Mouse (Mus musculus): ENCODE results near the gene Cyth2. TPM values are rescaled to one million over a fixed set of nuclear protein-coding genes. Genes with fewer than 3 reads are reported as not detected.
A peak's percentile ranks its signal among the peaks of the same experiment; 100 is the strongest.

Gene Cyth2
- polyA plus RNA-seq, 1 experiment from 2014 or later, result 243 TPM

GRCm38 (mm10) chr7:45833924-45834323 lies 19.5 kb upstream of the Cyth2 start:
- no peaks in the 10 kb centered on the region for H3K9me3 ChIP-seq (ENCODE audit: control insufficient read depth, low read length)
- peak overlapping the region; percentile 45 for H3K9ac ChIP-seq (ENCODE audit: low read depth, low read length)
- peaks cover 47% of the 10 kb centered on the region for H3K27me3 ChIP-seq (replicated peaks; ENCODE audit: control insufficient read depth, insufficient read depth, low read length)
- no peak overlapping the region for H3K27ac ChIP-seq (ENCODE audit: low read depth, low read length)
- ATAC-seq, result no peak
- 3% methylated on average over 17 of the region's 31 CpGs for WGBS
- H3K4me3 ChIP-seq (ENCODE audit: low read length), result peak overlapping the region; percentile 35
- peak overlapping the region; percentile 45 for H3K4me2 ChIP-seq (ENCODE audit: low read length)
- H3K4me1 ChIP-seq (ENCODE audit: control insufficient read depth, insufficient read depth, low read depth, low read length), result peaks cover 15% of the 10 kb centered on the region
- H3K36me3 ChIP-seq (ENCODE audit: control insufficient read depth, insufficient read depth, low read length), result no peaks in the 10 kb centered on the region; the same call in 1 of the 2 replicates

GRCm38 (mm10) chr7:45833148-45833790 lies 18.9 kb upstream of the Cyth2 start:
- peaks cover 2% of the 10 kb centered on the region; the same call in 1 of the 2 replicates for H3K36me3 ChIP-seq (ENCODE audit: control insufficient read depth, insufficient read depth, low read length)
- no peak overlapping the region for H3K27ac ChIP-seq (ENCODE audit: low read depth, low read length)
- peaks cover 47% of the 10 kb centered on the region for H3K27me3 ChIP-seq (replicated peaks; ENCODE audit: control insufficient read depth, insufficient read depth, low read length)
- peak overlapping the region; percentile 45 for H3K9ac ChIP-seq (ENCODE audit: low read depth, low read length)
- H3K4me2 ChIP-seq (ENCODE audit: low read length), result peak overlapping the region; percentile 45
- no peaks in the 10 kb centered on the region for H3K9me3 ChIP-seq (ENCODE audit: control insufficient read depth, low read length)
- peak overlapping the region; percentile 35 for H3K4me3 ChIP-seq (ENCODE audit: low read length)
- peaks cover 15% of the 10 kb centered on the region for H3K4me1 ChIP-seq (ENCODE audit: control insufficient read depth, insufficient read depth, low read depth, low read length)
- 3% methylated on average over 58 of the region's 86 CpGs for WGBS
- ATAC-seq, result no peak

- H3K9ac ChIP-seq (ENCODE audit: low read depth, low read length), result no peak overlapping the region
- no peak for ATAC-seq
- peak overlapping the region; percentile 45 for H3K4me2 ChIP-seq (ENCODE audit: low read length)
- peaks cover 4% of the 10 kb centered on the region for H3K36me3 ChIP-seq (ENCODE audit: control insufficient read depth, insufficient read depth, low read length)
- H3K9me3 ChIP-seq (ENCODE audit: control insufficient read depth, low read length), result no peaks in the 10 kb centered on the region
- H3K27ac ChIP-seq (ENCODE audit: low read depth, low read length), result no peak overlapping the region
- 10% methylated on average over 29 of the region's 30 CpGs for WGBS
- peaks cover 45% of the 10 kb centered on the region for H3K27me3 ChIP-seq (replicated peaks; ENCODE audit: control insufficient read depth, insufficient read depth, low read length)
- H3K4me1 ChIP-seq (ENCODE audit: control insufficient read depth, insufficient read depth, low read depth, low read length), result peaks cover 15% of the 10 kb centered on the region
- peak overlapping the region; percentile 35 for H3K4me3 ChIP-seq (ENCODE audit: low read length)
These were observed 18.0 kb upstream of the Cyth2 start for GRCm38 (mm10) chr7:45832428-45832827.

- H3K4me2 ChIP-seq (ENCODE audit: low read length), result peak overlapping the region; percentile 91
- H3K4me3 ChIP-seq (ENCODE audit: low read length), result peak overlapping the region; percentile 84
- peaks cover 7% of the 10 kb centered on the region for H3K36me3 ChIP-seq (ENCODE audit: control insufficient read depth, insufficient read depth, low read length)
- WGBS, result 15% methylated on average over 5 of the region's 5 CpGs
- H3K4me1 ChIP-seq (ENCODE audit: control insufficient read depth, insufficient read depth, low read depth, low read length), result peaks cover 15% of the 10 kb centered on the region
- H3K27ac ChIP-seq (ENCODE audit: low read depth, low read length), result peak overlapping the region; percentile 87
- H3K9me3 ChIP-seq (ENCODE audit: control insufficient read depth, low read length), result no peaks in the 10 kb centered on the region
- peak overlapping the region; percentile 75 for H3K9ac ChIP-seq (ENCODE audit: low read depth, low read length)
- peak; percentile 34 for ATAC-seq
- H3K27me3 ChIP-seq (replicated peaks; ENCODE audit: control insufficient read depth, insufficient read depth, low read length), result peaks cover 42% of the 10 kb centered on the region
These were observed 16.7 kb upstream of the Cyth2 start for GRCm38 (mm10) chr7:45831128-45831525.

- peak within 1 kb of the TSS; percentile 91 for H3K4me2 ChIP-seq (ENCODE audit: low read length)
- peak; percentile 92 for ATAC-seq
- peak within 1 kb of the TSS; percentile 84 for H3K4me3 ChIP-seq (ENCODE audit: low read length)
- H3K27me3 ChIP-seq (replicated peaks; ENCODE audit: control insufficient read depth, insufficient read depth, low read length), result peaks cover 39% of the 10 kb centered on the region
- H3K4me1 ChIP-seq (ENCODE audit: control insufficient read depth, insufficient read depth, low read depth, low read length), result peaks cover 15% of the 10 kb centered on the region
- under 1% methylated on average over 35 of the region's 35 CpGs for WGBS
- peak within 1 kb of the TSS; percentile 87 for H3K27ac ChIP-seq (ENCODE audit: low read depth, low read length)
- H3K9me3 ChIP-seq (ENCODE audit: control insufficient read depth, low read length), result no peaks in the 10 kb centered on the region
- H3K9ac ChIP-seq (ENCODE audit: low read depth, low read length), result peak within 1 kb of the TSS; percentile 75
- H3K36me3 ChIP-seq (ENCODE audit: control insufficient read depth, insufficient read depth, low read length), result peaks cover 11% of the 10 kb centered on the region
These were observed 16.2 kb upstream of the Cyth2 start, which contains the start of gene Grwd1 for GRCm38 (mm10) chr7:45830427-45831127. Gene Grwd1, minus strand, starts transcription at chr7:45830944.

- 95% methylated on average over 7 of the region's 7 CpGs for WGBS
- H3K36me3 ChIP-seq (ENCODE audit: control insufficient read depth, insufficient read depth, low read length), result peaks cover 22% of the 10 kb centered on the region
- no peak overlapping the region for H3K9ac ChIP-seq (ENCODE audit: low read depth, low read length)
- H3K27me3 ChIP-seq (replicated peaks; ENCODE audit: control insufficient read depth, insufficient read depth, low read length), result peaks cover 1% of the 10 kb centered on the region; the same call in 1 of the 2 replicates
- no peak overlapping the region for H3K27ac ChIP-seq (ENCODE audit: low read depth, low read length)
- H3K4me3 ChIP-seq (ENCODE audit: low read length), result no peak overlapping the region
- no peak for ATAC-seq
- H3K9me3 ChIP-seq (ENCODE audit: control insufficient read depth, low read length), result no peaks in the 10 kb centered on the region
- H3K4me1 ChIP-seq (ENCODE audit: control insufficient read depth, insufficient read depth, low read depth, low read length), result peaks cover 7% of the 10 kb centered on the region
- H3K4me2 ChIP-seq (ENCODE audit: low read length), result no peak overlapping the region
These were observed 12.2 kb upstream of the Cyth2 start for GRCm38 (mm10) chr7:45826631-45827030.

- Histone ChIP-seq H3K9me3 (ENCODE audit: control insufficient read depth, low read length) (no peaks in the 10 kb centered on the region), H3K9ac (ENCODE audit: low read depth, low read length) (no peak within 1 kb of the TSS), H3K4me3 (ENCODE audit: low read length) (no peak within 1 kb of the TSS), H3K36me3 (ENCODE audit: control insufficient read depth, insufficient read depth, low read length) (peaks cover 22% of the 10 kb centered on the region), H3K4me1 (ENCODE audit: control insufficient read depth, insufficient read depth, low read depth, low read length) (peaks cover under 1% of the 10 kb centered on the region), H3K27ac (ENCODE audit: low read depth, low read length) (no peak within 1 kb of the TSS), H3K27me3 (replicated peaks; ENCODE audit: control insufficient read depth, insufficient read depth, low read length) (no peaks in the 10 kb centered on the region), H3K4me2 (ENCODE audit: low read length) (no peak within 1 kb of the TSS)
- no peak for ATAC-seq
- WGBS, result 74% methylated on average over 7 of the region's 7 CpGs
These were observed 10.2 kb upstream of the Cyth2 start, which contains the start of gene Kcnj14 for GRCm38 (mm10) chr7:45824598-45824997. Gene Kcnj14, minus strand, starts transcription at chr7:45824782.

- no peak overlapping the region for H3K4me3 ChIP-seq (ENCODE audit: low read length)
- H3K9me3 ChIP-seq (ENCODE audit: control insufficient read depth, low read length), result no peaks in the 10 kb centered on the region
- no peak overlapping the region for H3K4me2 ChIP-seq (ENCODE audit: low read length)
- H3K4me1 ChIP-seq (ENCODE audit: control insufficient read depth, insufficient read depth, low read depth, low read length), result peaks cover 1% of the 10 kb centered on the region; the same call in 1 of the 2 replicates
- peaks cover 15% of the 10 kb centered on the region for H3K36me3 ChIP-seq (ENCODE audit: control insufficient read depth, insufficient read depth, low read length)
- no peak overlapping the region for H3K27ac ChIP-seq (ENCODE audit: low read depth, low read length)
- no peaks in the 10 kb centered on the region for H3K27me3 ChIP-seq (replicated peaks; ENCODE audit: control insufficient read depth, insufficient read depth, low read length)
- no peak overlapping the region for H3K9ac ChIP-seq (ENCODE audit: low read depth, low read length)
- ATAC-seq, result no peak
These were observed 6.5 kb upstream of the Cyth2 start for GRCm38 (mm10) chr7:45820913-45821312.

- H3K4me1 ChIP-seq (ENCODE audit: control insufficient read depth, insufficient read depth, low read depth, low read length), result peaks cover 11% of the 10 kb centered on the region
- H3K4me2 ChIP-seq (ENCODE audit: low read length), result peak overlapping the region; percentile 34
- no peak overlapping the region for H3K4me3 ChIP-seq (ENCODE audit: low read length)
- 0 out of 2 replicates have a peak overlapping the region, but pooled peaks have one; percentile 27 for H3K9ac ChIP-seq (ENCODE audit: low read depth, low read length)
- H3K27ac ChIP-seq (ENCODE audit: low read depth, low read length), result no peak overlapping the region
- no peak for ATAC-seq
- H3K36me3 ChIP-seq (ENCODE audit: control insufficient read depth, insufficient read depth, low read length), result peaks cover 4% of the 10 kb centered on the region; the same call in 1 of the 2 replicates
- H3K27me3 ChIP-seq (replicated peaks; ENCODE audit: control insufficient read depth, insufficient read depth, low read length), result no peaks in the 10 kb centered on the region
- 9% methylated on average over 25 of the region's 25 CpGs for WGBS
- no peaks in the 10 kb centered on the region for H3K9me3 ChIP-seq (ENCODE audit: control insufficient read depth, low read length)
These were observed 5.5 kb upstream of the Cyth2 start for GRCm38 (mm10) chr7:45819843-45820242.

Measured in hindbrain, embryonic 16.5 days (tissue).